Mouse (Mus musculus): ENCODE data around the gene Alad. TPM values are rescaled to one million over a fixed set of nuclear protein-coding genes. Genes with fewer than 3 reads are reported as not detected.
A peak's percentile ranks its signal among the peaks of the same experiment; 100 is the strongest.

Gene Alad
- total and polyA plus RNA-seq, 2 experiments = 114 to 328 TPM

DNA sequence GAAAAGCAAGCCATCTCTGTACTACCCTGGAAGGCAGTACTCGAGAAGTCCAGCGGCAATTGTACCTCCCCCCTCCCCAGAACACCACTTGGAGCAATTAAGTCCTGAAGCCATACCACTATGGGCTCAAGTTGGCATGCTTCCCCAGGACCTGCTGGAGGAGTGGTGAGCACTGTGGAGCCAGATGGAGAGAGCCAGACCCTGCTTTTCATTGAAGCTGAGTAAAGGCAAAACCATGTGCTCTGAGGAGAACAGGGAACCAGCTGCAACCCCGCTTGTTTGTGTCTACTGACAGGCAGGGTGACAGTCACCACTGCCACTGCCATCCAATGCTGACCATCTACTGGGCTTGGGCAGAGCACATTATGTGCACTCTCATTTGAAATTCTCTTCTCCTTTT is 22.1 kb upstream of the Alad start:
- WGBS = 89% methylated on average over 3 of the region's 3 CpGs
- Histone ChIP-seq H3K27me3 (ENCODE audit: control insufficient read depth, insufficient read depth, low read length) (no peaks in the 10 kb centered on the region), H3K9ac (ENCODE audit: low read depth, low read length) (no peak overlapping the region), H3K4me3 (ENCODE audit: insufficient read depth, low read depth, low read length) (no peak overlapping the region), H3K4me1 (ENCODE audit: control insufficient read depth, insufficient read depth, low read length) (no peaks in the 10 kb centered on the region), H3K36me3 (ENCODE audit: control insufficient read depth, insufficient read depth, low read length) (no peaks in the 10 kb centered on the region), H3K79me2 (ENCODE audit: control insufficient read depth, insufficient read depth, low read length) (no peaks in the 10 kb centered on the region), H3K27ac (replicated peaks; ENCODE audit: insufficient read depth, low read depth, low read length) (no peak overlapping the region)
- TF ChIP-seq CTCF (IDR thresholded peaks at IDR 0.05; ENCODE audit: low read depth, low read length) (no peak), POLR2A (IDR thresholded peaks at IDR 0.05; ENCODE audit: extremely low read depth, insufficient read depth, low read length) (no peak)
- no peak for DNase-seq (ENCODE audit: extremely low read depth, low read depth, low spot score)

DNA sequence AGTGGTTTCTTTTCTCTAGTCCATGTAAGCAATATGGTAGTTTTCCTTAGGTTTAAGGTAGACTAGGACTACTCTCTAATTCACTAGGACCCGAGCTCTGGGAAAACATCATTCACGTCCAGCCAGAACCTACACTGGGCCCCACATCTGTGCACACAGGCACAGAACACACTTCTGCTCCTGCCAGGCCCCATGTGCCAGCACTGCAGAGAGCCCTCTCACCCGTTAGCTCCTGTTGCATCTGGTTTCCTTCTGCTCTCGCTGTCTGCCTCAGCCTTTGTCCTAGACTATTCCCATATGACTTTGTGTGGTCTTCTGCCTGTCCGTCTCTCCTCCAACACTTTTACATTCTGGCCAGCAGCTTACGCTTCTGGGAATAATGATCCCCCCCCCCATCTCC is 14.0 kb upstream of the Alad start:
- TF ChIP-seq CTCF (IDR thresholded peaks at IDR 0.05; ENCODE audit: low read depth, low read length) = no peak
- no peak for TF ChIP-seq POLR2A (IDR thresholded peaks at IDR 0.05; ENCODE audit: extremely low read depth, insufficient read depth, low read length)
- Histone ChIP-seq H3K27ac (replicated peaks; ENCODE audit: insufficient read depth, low read depth, low read length) (no peak overlapping the region), H3K9ac (ENCODE audit: low read depth, low read length) (no peak overlapping the region), H3K79me2 (ENCODE audit: control insufficient read depth, insufficient read depth, low read length) (no peaks in the 10 kb centered on the region), H3K27me3 (ENCODE audit: control insufficient read depth, insufficient read depth, low read length) (no peaks in the 10 kb centered on the region), H3K4me3 (ENCODE audit: insufficient read depth, low read depth, low read length) (no peak overlapping the region), H3K36me3 (ENCODE audit: control insufficient read depth, insufficient read depth, low read length) (no peaks in the 10 kb centered on the region), H3K4me1 (ENCODE audit: control insufficient read depth, insufficient read depth, low read length) (no peaks in the 10 kb centered on the region)
- DNase-seq (ENCODE audit: extremely low read depth, low read depth, low spot score) = no peak
- 95% methylated on average over 6 of the region's 6 CpGs for WGBS

DNA sequence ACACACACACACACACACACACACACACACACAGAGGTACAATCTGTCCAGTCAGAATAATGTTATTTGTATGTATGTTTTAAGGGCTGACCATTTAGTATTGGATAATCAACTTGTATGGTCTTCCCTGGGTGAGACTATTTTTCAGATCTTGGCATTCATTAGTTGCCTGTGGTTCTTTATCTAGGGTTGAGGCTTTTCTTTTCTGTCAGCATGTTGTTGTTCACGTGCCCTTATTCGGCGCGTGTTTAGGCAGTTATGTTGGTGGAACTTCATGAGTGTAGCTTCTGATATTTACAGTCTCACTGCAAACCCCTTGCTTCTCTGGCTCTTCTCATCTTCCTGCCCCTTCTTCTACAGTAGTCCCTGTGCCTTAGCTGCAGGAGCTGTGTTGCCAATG is 7.9 kb upstream of the Alad start:
- TF ChIP-seq POLR2A (IDR thresholded peaks at IDR 0.05; ENCODE audit: extremely low read depth, insufficient read depth, low read length) = no peak
- TF ChIP-seq CTCF (IDR thresholded peaks at IDR 0.05; ENCODE audit: low read depth, low read length) = no peak
- Histone ChIP-seq H3K36me3 (ENCODE audit: control insufficient read depth, insufficient read depth, low read length) (no peaks in the 10 kb centered on the region), H3K9ac (ENCODE audit: low read depth, low read length) (no peak overlapping the region), H3K4me1 (ENCODE audit: control insufficient read depth, insufficient read depth, low read length) (peaks cover 3% of the 10 kb centered on the region), H3K27me3 (ENCODE audit: control insufficient read depth, insufficient read depth, low read length) (no peaks in the 10 kb centered on the region), H3K27ac (replicated peaks; ENCODE audit: insufficient read depth, low read depth, low read length) (no peak overlapping the region), H3K79me2 (ENCODE audit: control insufficient read depth, insufficient read depth, low read length) (0 out of 2 replicates have a peak, but pooled peaks cover 2% of the 10 kb centered on the region), H3K4me3 (ENCODE audit: insufficient read depth, low read depth, low read length) (no peak overlapping the region)
- DNase-seq (ENCODE audit: extremely low read depth, low read depth, low spot score) = no peak
- WGBS = 83% methylated on average over 4 of the region's 4 CpGs

DNA sequence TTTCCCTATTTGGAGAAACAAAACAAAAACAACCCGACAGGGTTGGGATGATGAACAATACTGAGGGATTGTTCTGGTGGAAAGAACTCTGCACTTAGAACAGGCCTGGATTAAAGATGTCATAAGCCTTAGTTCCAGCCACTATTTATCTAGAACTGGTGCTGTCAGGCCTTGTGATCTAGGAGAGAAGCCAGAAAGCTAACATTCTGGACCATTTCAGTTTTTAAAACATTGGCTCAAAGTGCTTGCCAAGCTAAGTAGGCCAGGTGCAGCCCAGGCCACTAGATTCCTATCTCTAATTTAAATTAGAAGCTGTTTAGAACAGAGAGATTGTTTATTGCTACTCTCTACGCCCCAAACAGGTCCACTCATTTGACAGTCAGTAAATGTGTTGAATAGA is 6.5 kb upstream of the Alad start:
- no peak overlapping the region for H3K4me3 ChIP-seq (ENCODE audit: insufficient read depth, low read depth, low read length)
- DNase-seq (ENCODE audit: extremely low read depth, low read depth, low spot score) = peak; percentile 68
- peaks cover 3% of the 10 kb centered on the region for H3K4me1 ChIP-seq (ENCODE audit: control insufficient read depth, insufficient read depth, low read length)
- no peaks in the 10 kb centered on the region for H3K27me3 ChIP-seq (ENCODE audit: control insufficient read depth, insufficient read depth, low read length)
- no peak overlapping the region for H3K27ac ChIP-seq (replicated peaks; ENCODE audit: insufficient read depth, low read depth, low read length)
- H3K9ac ChIP-seq (ENCODE audit: low read depth, low read length) = no peak overlapping the region
- no peak for TF ChIP-seq POLR2A (IDR thresholded peaks at IDR 0.05; ENCODE audit: extremely low read depth, insufficient read depth, low read length)
- TF ChIP-seq CTCF (IDR thresholded peaks at IDR 0.05; ENCODE audit: low read depth, low read length) = no peak
- H3K36me3 ChIP-seq (ENCODE audit: control insufficient read depth, insufficient read depth, low read length) = no peaks in the 10 kb centered on the region
- 55% methylated on average over 2 of the region's 2 CpGs for WGBS
- 0 out of 2 replicates have a peak, but pooled peaks cover 2% of the 10 kb centered on the region for H3K79me2 ChIP-seq (ENCODE audit: control insufficient read depth, insufficient read depth, low read length)

DNA sequence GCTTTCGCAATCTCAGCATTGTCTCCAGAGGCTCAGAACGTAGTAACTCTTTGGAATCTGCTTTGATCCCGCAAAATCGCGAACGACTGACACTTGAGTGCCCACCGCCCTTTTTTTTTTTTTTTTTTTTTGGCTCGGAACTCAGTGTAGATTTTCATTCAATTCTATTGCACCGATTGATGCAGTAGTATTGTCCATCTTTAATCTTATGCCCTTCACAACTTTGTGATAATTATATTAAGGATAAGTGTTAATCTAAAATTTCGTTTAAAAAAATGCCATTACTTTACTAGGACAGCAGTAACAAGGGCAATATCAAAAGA is 5.7 kb upstream of the Alad start:
- under 1% methylated on average over 10 of the region's 10 CpGs for WGBS
- Histone ChIP-seq H3K4me3 (ENCODE audit: insufficient read depth, low read depth, low read length) (peak overlapping the region; percentile 27; the same call in 1 of the 2 replicates), H3K36me3 (ENCODE audit: control insufficient read depth, insufficient read depth, low read length) (no peaks in the 10 kb centered on the region), H3K27me3 (ENCODE audit: control insufficient read depth, insufficient read depth, low read length) (no peaks in the 10 kb centered on the region), H3K4me1 (ENCODE audit: control insufficient read depth, insufficient read depth, low read length) (peaks cover 3% of the 10 kb centered on the region), H3K79me2 (ENCODE audit: control insufficient read depth, insufficient read depth, low read length) (0 out of 2 replicates have a peak, but pooled peaks cover 2% of the 10 kb centered on the region), H3K27ac (replicated peaks; ENCODE audit: insufficient read depth, low read depth, low read length) (no peak overlapping the region), H3K9ac (ENCODE audit: low read depth, low read length) (no peak overlapping the region)
- TF ChIP-seq CTCF (IDR thresholded peaks at IDR 0.05; ENCODE audit: low read depth, low read length) (no peak), POLR2A (IDR thresholded peaks at IDR 0.05; ENCODE audit: extremely low read depth, insufficient read depth, low read length) (no peak)
- DNase-seq (ENCODE audit: extremely low read depth, low read depth, low spot score) = no peak

DNA sequence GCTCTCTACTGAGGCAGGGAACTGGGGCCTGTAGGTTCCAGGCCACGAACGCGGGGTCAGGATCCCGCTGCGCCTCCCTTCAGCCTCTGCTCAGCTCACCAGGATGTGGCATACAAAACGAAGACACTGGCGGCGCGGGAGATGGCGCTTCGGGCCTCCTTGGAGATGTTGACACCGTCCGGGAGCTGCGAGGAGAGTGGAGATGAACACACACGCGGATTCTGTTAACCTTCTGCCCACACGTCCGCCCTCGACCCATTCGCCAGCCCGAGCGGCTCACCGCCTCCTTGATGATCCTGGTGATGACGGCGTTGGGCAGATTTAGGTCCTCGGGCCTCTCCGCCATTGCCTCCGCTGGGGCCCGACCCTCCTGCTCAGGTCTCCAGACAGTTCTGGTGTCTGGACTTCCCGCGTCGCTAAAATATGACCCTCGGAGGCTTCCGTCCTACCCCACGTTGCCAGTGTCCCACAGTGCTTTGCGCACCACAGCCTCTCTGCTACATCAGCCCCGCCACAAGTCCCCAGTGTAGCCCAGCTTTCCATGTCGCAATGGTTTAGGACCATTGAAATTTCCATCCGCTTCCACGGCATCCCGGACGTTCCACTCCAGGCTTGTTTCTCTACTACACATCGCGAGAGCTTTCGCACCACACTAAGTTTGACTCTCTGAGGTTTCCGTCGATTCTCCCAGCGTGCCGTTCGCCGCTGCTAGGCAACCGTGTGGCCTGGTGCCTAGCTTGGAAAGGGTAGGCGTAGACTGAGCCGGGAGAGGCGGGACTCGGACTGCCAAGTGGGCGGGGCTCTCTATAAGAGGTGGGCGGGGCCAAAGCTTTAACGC is 5.2 kb upstream of the Alad start, which contains the start of the genes Pole3 and 4933430I17Rik:
TSS of gene Pole3 (minus strand) at position 418 of the 838 bp plus-strand sequence.
TSS of gene 4933430I17Rik (plus strand) at position 719 of the 838 bp plus-strand sequence.
- no peak for TF ChIP-seq CTCF (IDR thresholded peaks at IDR 0.05; ENCODE audit: low read depth, low read length)
- TF ChIP-seq POLR2A (IDR thresholded peaks at IDR 0.05; ENCODE audit: extremely low read depth, insufficient read depth, low read length) = 0 out of 2 replicates have a peak, but pooled peaks have one; percentile 27

More for the DNA sequence above, 5.2 kb upstream of the Alad start, which contains the start of the genes Pole3 and 4933430I17Rik:
- peak within 1 kb of the TSS; percentile 80 for H3K9ac ChIP-seq (ENCODE audit: low read depth, low read length)
- H3K27me3 ChIP-seq (ENCODE audit: control insufficient read depth, insufficient read depth, low read length) = no peaks in the 10 kb centered on the region
- H3K36me3 ChIP-seq (ENCODE audit: control insufficient read depth, insufficient read depth, low read length) = no peaks in the 10 kb centered on the region
- DNase-seq (ENCODE audit: extremely low read depth, low read depth, low spot score) = peak; percentile 84
- peak within 1 kb of the TSS; percentile 79 for H3K27ac ChIP-seq (replicated peaks; ENCODE audit: insufficient read depth, low read depth, low read length)
- WGBS = under 1% methylated on average over 59 of the region's 59 CpGs
- H3K4me3 ChIP-seq (ENCODE audit: insufficient read depth, low read depth, low read length) = peak within 1 kb of the TSS; percentile 79
- H3K79me2 ChIP-seq (ENCODE audit: control insufficient read depth, insufficient read depth, low read length) = 0 out of 2 replicates have a peak, but pooled peaks cover 2% of the 10 kb centered on the region
- peaks cover 3% of the 10 kb centered on the region for H3K4me1 ChIP-seq (ENCODE audit: control insufficient read depth, insufficient read depth, low read length)
